Comparison of ENCODE assay signal across 19 mouse cellular contexts in genomic region chr14:71118681-71119080, GRCm38 (mm10).
DNase-seq lines count a peak whose midpoint lies in the region; ATAC-seq lines count a peak whose summit lies in the region.
"Had no signal": no experiment of that assay in that cellular context is flagged by ENCODE, and none has a peak within 500 bp of the region (broad histone marks: within the 10 kb centered on the region; RNA-seq: fewer than 3 reads in every experiment).

No protein-coding gene starts in this region.

- peak; percentile 51 for DNase-seq in forebrain, embryonic 14.5 days (ENCODE audit: low spot score)
- DNase-seq in layer of hippocampus, adult 18-20 months (ENCODE audit: low spot score in 2 of 2): peak; percentile 5 to 33
- DNase-seq in layer of hippocampus, adult 9-11 months: no peak
- peak; percentile 11 for DNase-seq in midbrain, embryonic 14.5 days
- DNase-seq: cerebellum, adult 8-10 months; embryo, embryonic 11 days; heart, adult 18-20 months; kidney, adult 9 months; kidney, postnatal 36 days; retina, postnatal 1 day; spleen, adult 18-20 months; thymus, adult 2 months had no signal

- 58% methylated on average over 7 of the region's 7 CpGs for WGBS in forebrain, embryonic 14.5 days
- 62% methylated on average over 7 of the region's 7 CpGs for WGBS in forebrain, embryonic 13.5 days
- 84% methylated on average over 7 of the region's 7 CpGs for WGBS in midbrain, embryonic 14.5 days
- 66% methylated on average over 7 of the region's 7 CpGs for WGBS in midbrain, embryonic 15.5 days

- no peak overlapping the region for H3K4me3 ChIP-seq in forebrain, embryonic 14.5 days (ENCODE audit: low read depth, low read length)
- H3K4me3 ChIP-seq in forebrain, embryonic 13.5 days: no peak overlapping the region
- H3K4me3 ChIP-seq in midbrain, embryonic 14.5 days (replicated peaks; ENCODE audit: low read depth, low read length): no peak overlapping the region
- H3K4me3 ChIP-seq in midbrain, embryonic 15.5 days: no peak overlapping the region
- H3K4me3 ChIP-seq: embryonic facial prominence, embryonic 15.5 days; forebrain, embryonic 12.5 days; limb, embryonic 15.5 days; midbrain, embryonic 12.5 days had no signal

- H3K27ac ChIP-seq in forebrain, embryonic 14.5 days (ENCODE audit: low read depth, low read length): no peak overlapping the region
- H3K27ac ChIP-seq in forebrain, embryonic 13.5 days: no peak overlapping the region
- no peak overlapping the region for H3K27ac ChIP-seq in midbrain, embryonic 14.5 days (replicated peaks; ENCODE audit: low read depth, low read length)
- H3K27ac ChIP-seq in midbrain, embryonic 15.5 days: no peak overlapping the region
- H3K27ac ChIP-seq: embryonic facial prominence, embryonic 15.5 days; forebrain, embryonic 12.5 days; limb, embryonic 15.5 days; midbrain, embryonic 12.5 days had no signal

- no peak overlapping the region for H3K9ac ChIP-seq in forebrain, embryonic 14.5 days (ENCODE audit: low read length)
- H3K9ac ChIP-seq in forebrain, embryonic 13.5 days: no peak overlapping the region
- no peak overlapping the region for H3K9ac ChIP-seq in midbrain, embryonic 14.5 days (replicated peaks; ENCODE audit: low read length)
- no peak overlapping the region for H3K9ac ChIP-seq in midbrain, embryonic 15.5 days
- H3K9ac ChIP-seq: embryonic facial prominence, embryonic 15.5 days; forebrain, embryonic 12.5 days; limb, embryonic 15.5 days; midbrain, embryonic 12.5 days had no signal

- no peaks in the 10 kb centered on the region for H3K4me1 ChIP-seq in forebrain, embryonic 14.5 days (ENCODE audit: control insufficient read depth, insufficient read depth, low read length)
- no peaks in the 10 kb centered on the region for H3K4me1 ChIP-seq in forebrain, embryonic 13.5 days
- 0 out of 2 replicates have a peak, but pooled peaks cover 3% of the 10 kb centered on the region for H3K4me1 ChIP-seq in midbrain, embryonic 14.5 days (ENCODE audit: control insufficient read depth, insufficient read depth, low read length)
- H3K4me1 ChIP-seq in midbrain, embryonic 15.5 days: no peaks in the 10 kb centered on the region
- H3K4me1 ChIP-seq: embryonic facial prominence, embryonic 15.5 days; forebrain, embryonic 12.5 days; limb, embryonic 15.5 days; midbrain, embryonic 12.5 days had no signal

- H3K36me3 ChIP-seq in forebrain, embryonic 14.5 days (ENCODE audit: control insufficient read depth, insufficient read depth, low read length): no peaks in the 10 kb centered on the region
- no peaks in the 10 kb centered on the region for H3K36me3 ChIP-seq in forebrain, embryonic 13.5 days (ENCODE audit: poor library complexity, severe bottlenecking)
- no peaks in the 10 kb centered on the region for H3K36me3 ChIP-seq in midbrain, embryonic 14.5 days (ENCODE audit: control insufficient read depth, insufficient read depth, low read length)
- H3K36me3 ChIP-seq in midbrain, embryonic 15.5 days (replicated peaks): no peaks in the 10 kb centered on the region
- H3K36me3 ChIP-seq: embryonic facial prominence, embryonic 15.5 days; forebrain, embryonic 12.5 days; limb, embryonic 15.5 days; midbrain, embryonic 12.5 days had no signal

- H3K9me3 ChIP-seq in forebrain, embryonic 14.5 days (replicated peaks; ENCODE audit: control insufficient read depth, low read length): no peaks in the 10 kb centered on the region
- H3K9me3 ChIP-seq in forebrain, embryonic 13.5 days (replicated peaks): no peaks in the 10 kb centered on the region
- no peaks in the 10 kb centered on the region for H3K9me3 ChIP-seq in midbrain, embryonic 14.5 days (ENCODE audit: control insufficient read depth, low read length)
- H3K9me3 ChIP-seq in midbrain, embryonic 15.5 days: no peaks in the 10 kb centered on the region
- H3K9me3 ChIP-seq: embryonic facial prominence, embryonic 15.5 days; forebrain, embryonic 12.5 days; limb, embryonic 15.5 days; midbrain, embryonic 12.5 days had no signal

- no peak for ATAC-seq in forebrain, embryonic 14.5 days
- ATAC-seq in forebrain, embryonic 13.5 days: no peak
- no peak for ATAC-seq in midbrain, embryonic 14.5 days (ENCODE audit: low FRiP score, low TSS enrichment)
- no peak for ATAC-seq in midbrain, embryonic 15.5 days (replicated peaks)
- no peak for ATAC-seq in erythroid progenitor cell, adult 5-6 weeks (replicated peaks; ENCODE audit: low FRiP score, poor library complexity, severe bottlenecking)

- no peaks in the 10 kb centered on the region for H3K27me3 ChIP-seq in forebrain, embryonic 14.5 days (replicated peaks; ENCODE audit: control insufficient read depth, insufficient read depth, low read length)
- no peaks in the 10 kb centered on the region for H3K27me3 ChIP-seq in forebrain, embryonic 13.5 days
- H3K27me3 ChIP-seq in midbrain, embryonic 14.5 days (ENCODE audit: control insufficient read depth, insufficient read depth, low read length): no peaks in the 10 kb centered on the region
- no peaks in the 10 kb centered on the region for H3K27me3 ChIP-seq in midbrain, embryonic 15.5 days (replicated peaks)
- H3K27me3 ChIP-seq: embryonic facial prominence, embryonic 15.5 days; forebrain, embryonic 12.5 days; limb, embryonic 15.5 days; midbrain, embryonic 12.5 days had no signal

- H3K4me2 ChIP-seq in forebrain, embryonic 14.5 days (ENCODE audit: low read length): no peak overlapping the region
- no peak overlapping the region for H3K4me2 ChIP-seq in forebrain, embryonic 13.5 days
- no peak overlapping the region for H3K4me2 ChIP-seq in midbrain, embryonic 14.5 days (ENCODE audit: low read length)
- H3K4me2 ChIP-seq in midbrain, embryonic 15.5 days: no peak overlapping the region
- H3K4me2 ChIP-seq: embryonic facial prominence, embryonic 15.5 days; forebrain, embryonic 12.5 days; limb, embryonic 15.5 days; midbrain, embryonic 12.5 days had no signal
